Mouse (Mus musculus) c-Kit-positive CD71-negative TER-119-negative erythroid progenitor cells, embryonic 14.5 days (primary cell): ENCODE measurements around the gene Lair1.
"Not testable (repeated sequence)": the region's sequence is repeated elsewhere in the genome, so short reads cannot be mapped to it uniquely, and the experiment has no call there.

Experiments
- DNase-seq: peaks from one replicate; pipeline ENCODE4 v3.0.0-alpha.2; 2013; ENCODE audit warnings: low read depth

Gene Lair1

GRCm38 (mm10) chr7:4063013-4063412, at the start of gene Lair1:
Lair1 (minus strand) TSS chr7:4063204.
- no peak for DNase-seq

- DNase-seq: no peak
These were observed 48.8 kb upstream of the Lair1 start for GRCm38 (mm10) chr7:4111766-4112165.

- no peak for DNase-seq
These were observed 40.4 kb upstream of the Lair1 start for GRCm38 (mm10) chr7:4103411-4103810.

- no peak for DNase-seq
These were observed 38.1 kb upstream of the Lair1 start for GRCm38 (mm10) chr7:4101144-4101543.

GRCm38 (mm10) chr7:4098832-4099231, 35.8 kb upstream of the Lair1 start:
- DNase-seq: no peak

GRCm38 (mm10) chr7:4098301-4098700, 35.3 kb upstream of the Lair1 start:
- no peak for DNase-seq

GRCm38 (mm10) chr7:4091170-4091569, 28.2 kb upstream of the Lair1 start:
- DNase-seq: no peak

GRCm38 (mm10) chr7:4088679-4089078, 25.7 kb upstream of the Lair1 start:
- no peak for DNase-seq

GRCm38 (mm10) chr7:4087896-4088480, 25.0 kb upstream of the Lair1 start:
- DNase-seq: no peak

- DNase-seq: no peak
These were observed 24.4 kb upstream of the Lair1 start for GRCm38 (mm10) chr7:4087238-4087895.

- DNase-seq: no peak
These were observed 22.6 kb upstream of the Lair1 start for GRCm38 (mm10) chr7:4085562-4085961.

- DNase-seq: no peak
These were observed 21.2 kb upstream of the Lair1 start for GRCm38 (mm10) chr7:4084161-4084560.

GRCm38 (mm10) chr7:4082804-4083203, 19.8 kb upstream of the Lair1 start:
- peak; percentile 69 for DNase-seq

- DNase-seq: no peak
These were observed 18.7 kb upstream of the Lair1 start for GRCm38 (mm10) chr7:4081706-4082105.

GRCm38 (mm10) chr7:4080552-4080951, 17.5 kb upstream of the Lair1 start:
- no peak for DNase-seq

GRCm38 (mm10) chr7:4079511-4079910, 16.5 kb upstream of the Lair1 start:
- no peak for DNase-seq

- no peak for DNase-seq
These were observed 10.1 kb upstream of the Lair1 start for GRCm38 (mm10) chr7:4073144-4073543.

- no peak for DNase-seq
These were observed 8.1 kb upstream of the Lair1 start for GRCm38 (mm10) chr7:4071066-4071465.

- DNase-seq: no peak
These were observed 866 bp upstream of the Lair1 start for GRCm38 (mm10) chr7:4063714-4064425.

- DNase-seq: not testable (repeated sequence)
These were observed 2.3 kb downstream of the Lair1 start for GRCm38 (mm10) chr7:4060602-4061188.

- DNase-seq: peak; percentile 23
These were observed 36.1 kb downstream of the Lair1 start for GRCm38 (mm10) chr7:4026794-4027421.

- DNase-seq: not testable (repeated sequence)
These were observed 58.4 kb downstream of the Lair1 start for GRCm38 (mm10) chr7:4004636-4005035.
